Mouse (Mus musculus): ENCODE measurements around the gene Clk2. TPM values are rescaled to one million over a fixed set of nuclear protein-coding genes. Genes with fewer than 3 reads are reported as not detected.

Gene Clk2
- total RNA-seq (2021) = 10 to 100 TPM; 15.4 to 18.9 TPM
- polyA plus RNA-seq (2012; rRNA removed) = 26.5 and 40.4 TPM in 2 replicates
- long read RNA-seq, transcript Clk2-202 (13 exons, 2,154 nt) = major isoform, 8 of 33 reads
- long read RNA-seq, transcript Clk2-203 (13 exons, 2,112 nt) = minor isoform, 6 of 33 reads
- long read RNA-seq, partial matches to known transcripts = 12 of 33 reads
- long read RNA-seq, other reads (novel, unspliced or antisense) = 7 of 33 reads

- Histone ChIP-seq H3K4me1 (ENCODE audit: control insufficient read depth, insufficient read depth, low read length) (peaks cover 2% of the 10 kb centered on the region), H3K4me3 (peak within 1 kb of the TSS; percentile 68), H3K9ac (ENCODE audit: low read depth, low read length) (peak within 1 kb of the TSS; percentile 90), H3K36me3 (ENCODE audit: control insufficient read depth, insufficient read depth, low read length) (no peaks in the 10 kb centered on the region; the same call in 1 of the 2 replicates), H3K79me2 (replicated peaks; ENCODE audit: control insufficient read depth, insufficient read depth, low read length) (no peaks in the 10 kb centered on the region; the same call in 1 of the 2 replicates), H3K27me3 (ENCODE audit: control insufficient read depth, insufficient read depth, low read length) (no peaks in the 10 kb centered on the region), H3K27ac (peak within 1 kb of the TSS; percentile 93)
- TF ChIP-seq POLR2A (IDR thresholded peaks at IDR 0.05; ENCODE audit: insufficient read depth, low read depth, low read length) (peak; percentile 93), CTCF (IDR thresholded peaks at IDR 0.05) (no peak), EP300 (IDR thresholded peaks at IDR 0.05; ENCODE audit: insufficient read depth, low read depth, low read length) (no peak)
- intact Hi-C loops (cut with DNase I) = loop anchor here (2.0 to 10.0 kb wide), 2 partner anchors 50 to 220 kb away; partner anchors contain the start of gene Thbs3
- peak; percentile 97 for DNase-seq
- under 1% methylated on average over 73 of the region's 79 CpGs for WGBS
Observed at GRCm38 (mm10) chr3:89164506-89165267, at the start of gene Clk2. Gene Clk2 (plus strand): TSS chr3:89164795.

- intact Hi-C loops (cut with DNase I) = loop anchor here (5.0 kb wide), 1 partner anchor 42 kb away; no protein-coding TSS in a partner anchor
- no peaks in the 10 kb centered on the region for H3K4me1 ChIP-seq (ENCODE audit: control insufficient read depth, insufficient read depth, low read length)
- no peak for DNase-seq
Observed at GRCm38 (mm10) chr3:89115522-89115921, 49.1 kb upstream of the Clk2 start.

DNA sequence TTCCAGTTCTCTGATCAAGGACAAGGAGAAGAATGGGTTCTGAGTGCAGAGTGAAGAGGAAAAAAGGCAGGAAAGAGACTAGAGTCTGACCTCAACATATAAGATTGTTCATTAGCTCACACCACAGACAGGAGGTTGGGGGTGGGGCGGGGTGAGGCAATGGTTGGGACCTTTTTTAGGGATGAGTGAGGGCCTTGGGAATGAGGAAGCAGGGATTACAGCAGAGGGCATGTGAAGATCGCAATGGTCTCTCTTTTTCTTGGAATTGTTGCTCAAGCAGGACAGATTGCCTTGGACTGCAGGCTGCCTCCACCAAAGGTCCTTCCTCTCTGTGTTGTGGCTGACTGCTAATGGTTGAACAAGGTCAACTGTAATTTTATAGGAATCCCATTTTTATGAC, 41.3 kb upstream of the Clk2 start:
- Histone ChIP-seq H3K79me2 (replicated peaks; ENCODE audit: control insufficient read depth, insufficient read depth, low read length) (no peaks in the 10 kb centered on the region), H3K9ac (ENCODE audit: low read depth, low read length) (no peak overlapping the region), H3K36me3 (ENCODE audit: control insufficient read depth, insufficient read depth, low read length) (no peaks in the 10 kb centered on the region), H3K27ac (no peak overlapping the region), H3K27me3 (ENCODE audit: control insufficient read depth, insufficient read depth, low read length) (no peaks in the 10 kb centered on the region), H3K4me1 (ENCODE audit: control insufficient read depth, insufficient read depth, low read length) (peaks cover 7% of the 10 kb centered on the region; the same call in 1 of the 2 replicates), H3K4me3 (no peak overlapping the region)
- no peak for TF ChIP-seq POLR2A (IDR thresholded peaks at IDR 0.05; ENCODE audit: insufficient read depth, low read depth, low read length)
- WGBS = 59% methylated on average over 2 of the region's 2 CpGs
- intact Hi-C loops (cut with DNase I) = no loop called here
- peak; percentile 24 to 40 for DNase-seq

More at GRCm38 (mm10) chr3:89115522-89115921, 49.1 kb upstream of the Clk2 start:
- no peak overlapping the region for H3K27ac ChIP-seq
- no peaks in the 10 kb centered on the region for H3K27me3 ChIP-seq (ENCODE audit: control insufficient read depth, insufficient read depth, low read length)
- H3K4me3 ChIP-seq = no peak overlapping the region
- no peak for TF ChIP-seq EP300 (IDR thresholded peaks at IDR 0.05; ENCODE audit: insufficient read depth, low read depth, low read length)
- TF ChIP-seq CTCF (IDR thresholded peaks at IDR 0.05) = peak; percentile 64
- no peak for TF ChIP-seq POLR2A (IDR thresholded peaks at IDR 0.05; ENCODE audit: insufficient read depth, low read depth, low read length)
- H3K79me2 ChIP-seq (replicated peaks; ENCODE audit: control insufficient read depth, insufficient read depth, low read length) = no peaks in the 10 kb centered on the region
- H3K36me3 ChIP-seq (ENCODE audit: control insufficient read depth, insufficient read depth, low read length) = no peaks in the 10 kb centered on the region
- WGBS = 6% methylated on average over 2 of the region's 2 CpGs
- H3K9ac ChIP-seq (ENCODE audit: low read depth, low read length) = no peak overlapping the region

DNA sequence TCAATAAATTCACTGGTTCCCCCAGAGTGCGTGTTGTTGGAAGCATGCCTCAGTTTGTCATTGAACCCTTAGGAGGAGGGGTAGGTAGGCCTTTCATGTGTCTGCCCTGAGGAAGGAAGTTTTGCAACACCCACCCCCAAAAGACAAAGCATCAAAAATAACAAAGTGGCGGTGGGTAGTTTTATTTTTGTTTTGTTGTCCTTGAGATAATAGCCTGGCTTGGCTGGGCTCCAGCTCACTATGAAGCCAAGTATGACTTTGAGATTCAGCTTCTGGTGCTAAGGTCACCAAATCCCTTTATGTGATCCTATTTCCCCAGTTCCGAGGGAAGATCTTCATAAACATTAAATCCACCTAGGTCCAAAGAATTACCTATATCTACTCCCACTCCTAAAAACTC, 40.4 kb upstream of the Clk2 start:
- peaks cover 7% of the 10 kb centered on the region; the same call in 1 of the 2 replicates for H3K4me1 ChIP-seq (ENCODE audit: control insufficient read depth, insufficient read depth, low read length)
- no peak overlapping the region for H3K4me3 ChIP-seq
- TF ChIP-seq POLR2A (IDR thresholded peaks at IDR 0.05; ENCODE audit: insufficient read depth, low read depth, low read length) (no peak), EP300 (IDR thresholded peaks at IDR 0.05; ENCODE audit: insufficient read depth, low read depth, low read length) (0 out of 2 replicates have a peak, but pooled peaks have one; percentile 18), CTCF (IDR thresholded peaks at IDR 0.05) (no peak)
- H3K36me3 ChIP-seq (ENCODE audit: control insufficient read depth, insufficient read depth, low read length) = no peaks in the 10 kb centered on the region
- no peaks in the 10 kb centered on the region for H3K79me2 ChIP-seq (replicated peaks; ENCODE audit: control insufficient read depth, insufficient read depth, low read length)
- peak in 1 of 2 experiments; percentile 32 for DNase-seq
- no peaks in the 10 kb centered on the region for H3K27me3 ChIP-seq (ENCODE audit: control insufficient read depth, insufficient read depth, low read length)
- WGBS = 13% methylated on average over 3 of the region's 3 CpGs
- no peak overlapping the region for H3K9ac ChIP-seq (ENCODE audit: low read depth, low read length)
- H3K27ac ChIP-seq = no peak overlapping the region
- intact Hi-C loops (cut with DNase I) = no loop called here

GRCm38 (mm10) chr3:89125981-89126380, 38.6 kb upstream of the Clk2 start:
- Histone ChIP-seq H3K27ac (no peak overlapping the region), H3K9ac (ENCODE audit: low read depth, low read length) (no peak overlapping the region), H3K4me1 (ENCODE audit: control insufficient read depth, insufficient read depth, low read length) (peaks cover 7% of the 10 kb centered on the region; the same call in 1 of the 2 replicates), H3K4me3 (no peak overlapping the region), H3K27me3 (ENCODE audit: control insufficient read depth, insufficient read depth, low read length) (no peaks in the 10 kb centered on the region), H3K79me2 (replicated peaks; ENCODE audit: control insufficient read depth, insufficient read depth, low read length) (no peaks in the 10 kb centered on the region), H3K36me3 (ENCODE audit: control insufficient read depth, insufficient read depth, low read length) (no peaks in the 10 kb centered on the region)
- TF ChIP-seq POLR2A (IDR thresholded peaks at IDR 0.05; ENCODE audit: insufficient read depth, low read depth, low read length) (no peak), EP300 (IDR thresholded peaks at IDR 0.05; ENCODE audit: insufficient read depth, low read depth, low read length) (no peak), CTCF (IDR thresholded peaks at IDR 0.05) (no peak)
- intact Hi-C loops (cut with DNase I) = no loop called here
- 93% methylated on average over 3 of the region's 3 CpGs for WGBS
- no peak for DNase-seq

DNA sequence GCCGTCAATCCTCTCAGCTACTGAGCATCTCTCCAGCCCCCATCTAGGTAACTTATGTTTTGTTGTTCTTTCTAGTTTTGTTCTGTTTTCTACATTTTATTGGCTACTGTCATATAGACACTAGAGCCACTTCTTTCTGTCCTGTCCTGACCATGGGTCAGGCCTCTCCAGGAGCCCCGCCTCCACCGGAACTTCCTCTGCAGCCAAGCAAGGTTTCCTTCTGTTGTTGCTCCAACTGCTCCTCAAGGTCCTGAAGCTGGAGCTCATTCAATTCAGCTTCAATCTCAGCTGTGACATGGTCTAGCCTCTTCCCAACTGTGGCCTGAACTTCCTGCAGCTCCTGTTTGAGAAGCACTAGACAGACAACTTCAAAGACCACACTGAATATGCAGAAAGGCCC, 34.7 kb upstream of the Clk2 start:
- Histone ChIP-seq H3K4me3 (no peak overlapping the region), H3K79me2 (replicated peaks; ENCODE audit: control insufficient read depth, insufficient read depth, low read length) (no peaks in the 10 kb centered on the region), H3K27ac (no peak overlapping the region), H3K36me3 (ENCODE audit: control insufficient read depth, insufficient read depth, low read length) (no peaks in the 10 kb centered on the region), H3K9ac (ENCODE audit: low read depth, low read length) (no peak overlapping the region), H3K27me3 (ENCODE audit: control insufficient read depth, insufficient read depth, low read length) (no peaks in the 10 kb centered on the region), H3K4me1 (ENCODE audit: control insufficient read depth, insufficient read depth, low read length) (no peaks in the 10 kb centered on the region)
- TF ChIP-seq CTCF (IDR thresholded peaks at IDR 0.05) = no peak
- TF ChIP-seq EP300 (IDR thresholded peaks at IDR 0.05; ENCODE audit: insufficient read depth, low read depth, low read length) = no peak
- no peak for TF ChIP-seq POLR2A (IDR thresholded peaks at IDR 0.05; ENCODE audit: insufficient read depth, low read depth, low read length)
- intact Hi-C loops (cut with DNase I) = no loop called here
- 63% methylated on average over 3 of the region's 3 CpGs for WGBS
- DNase-seq = no peak
